In the genomic region with DNA sequence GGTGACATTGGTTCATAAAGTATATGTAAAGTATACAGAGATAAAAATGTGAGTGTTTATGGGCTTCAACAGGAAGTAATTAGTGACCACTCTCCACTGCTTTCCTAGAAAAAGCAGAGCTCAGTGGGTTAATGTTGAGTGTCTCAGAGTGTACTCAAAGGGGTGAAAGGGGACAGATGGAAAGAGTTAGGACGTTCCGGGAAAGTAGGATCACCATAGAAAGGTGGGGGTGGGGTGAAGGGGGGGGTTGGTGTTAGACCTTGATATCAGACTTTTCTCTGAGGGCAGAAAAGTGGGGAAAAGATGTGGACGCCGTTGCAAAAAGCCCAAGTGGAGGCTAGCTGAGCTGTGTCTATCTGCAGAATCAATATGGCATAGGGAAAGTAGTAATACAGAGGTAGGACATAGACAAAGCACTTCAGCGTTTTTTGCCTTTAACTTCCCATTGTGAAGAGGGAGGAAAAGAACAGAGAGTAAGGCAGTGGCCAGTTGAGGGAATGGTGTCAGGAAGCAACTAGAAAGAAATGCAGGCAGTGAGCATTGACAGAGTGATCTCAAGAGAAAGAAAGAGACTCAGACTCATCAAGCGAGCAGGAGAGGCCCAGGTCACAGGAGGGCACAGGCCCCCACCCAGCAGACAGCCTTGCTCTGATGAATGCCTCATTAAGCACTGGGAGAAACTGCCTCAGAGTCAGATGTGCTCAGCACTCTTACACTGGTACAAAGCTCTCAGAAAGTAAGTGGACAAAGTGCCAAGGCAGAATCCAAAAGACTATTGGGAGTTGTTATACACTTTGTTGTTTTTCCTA, we compare ENCODE assay signal across 16 mouse cellular contexts. TPM values are rescaled to one million over a fixed set of nuclear protein-coding genes. Genes with fewer than 3 reads are reported as not detected.
DNase-seq lines count a peak whose midpoint lies in the region; ATAC-seq and TF ChIP-seq lines count a peak whose summit lies in the region.
"Had no signal": no experiment of that assay in that cellular context is flagged by ENCODE, and none has a peak within 500 bp of the region (broad histone marks: within the 10 kb centered on the region; RNA-seq: fewer than 3 reads in every experiment).

No protein-coding gene starts in this region.

- TF ChIP-seq EP300 in stomach, postnatal 0 days (optimal IDR thresholded peaks at IDR 0.05): no peak

- DNase-seq in kidney, adult 9 months: no peak
- DNase-seq in embryo, embryonic 10.5 days (ENCODE audit: low spot score): peak; percentile 84
- DNase-seq in embryonic facial prominence, embryonic 10.5 days (ENCODE audit: low spot score): peak; percentile 69
- DNase-seq in mesoderm, embryonic 11.5 days (ENCODE audit: low read depth, low spot score): peak; percentile 64
- DNase-seq in stomach, postnatal 0 days (ENCODE audit: low spot score): no peak
- DNase-seq in urinary bladder, postnatal 36 days (ENCODE audit: low spot score in 2 of 2): no peak
- DNase-seq: adrenal gland, adult 2 months; cerebellum, postnatal 10 days; kidney, postnatal 14 days; right cerebral cortex, postnatal 4 days; thymus, postnatal 25 days had no signal

- TF ChIP-seq CTCF in stomach, postnatal 0 days (IDR thresholded peaks at IDR 0.05; ENCODE audit: low read depth): no peak

- H3K9ac ChIP-seq in kidney, embryonic 15.5 days: no peak overlapping the region
- H3K9ac ChIP-seq in stomach, postnatal 0 days (ENCODE audit: low read length): no peak overlapping the region
- H3K9ac ChIP-seq: hindbrain, embryonic 15.5 days; liver, embryonic 12.5 days; midbrain, embryonic 15.5 days had no signal

- H3K27ac ChIP-seq in kidney, embryonic 15.5 days: no peak overlapping the region
- peak overlapping the region; percentile 87 for H3K27ac ChIP-seq in embryonic facial prominence, embryonic 10.5 days (replicated peaks)
- no peak overlapping the region for H3K27ac ChIP-seq in stomach, postnatal 0 days (replicated peaks)
- H3K27ac ChIP-seq: hindbrain, embryonic 15.5 days; liver, embryonic 12.5 days; midbrain, embryonic 15.5 days had no signal

- no peaks in the 10 kb centered on the region for H3K36me3 ChIP-seq in kidney, embryonic 15.5 days
- H3K36me3 ChIP-seq in embryonic facial prominence, embryonic 10.5 days (replicated peaks): no peaks in the 10 kb centered on the region
- no peaks in the 10 kb centered on the region for H3K36me3 ChIP-seq in stomach, postnatal 0 days (ENCODE audit: control insufficient read depth, insufficient read depth, low read length)
- H3K36me3 ChIP-seq: hindbrain, embryonic 15.5 days; liver, embryonic 12.5 days; midbrain, embryonic 15.5 days had no signal

- peak; percentile 96 for ATAC-seq in kidney, embryonic 15.5 days (replicated peaks; ENCODE audit: low FRiP score)
- no peak for ATAC-seq in stomach, postnatal 0 days (ENCODE audit: low FRiP score, low TSS enrichment)
- ATAC-seq: liver, embryonic 12.5 days; midbrain, embryonic 15.5 days had no signal

- H3K4me3 ChIP-seq in kidney, embryonic 15.5 days (replicated peaks): no peak overlapping the region
- H3K4me3 ChIP-seq in embryonic facial prominence, embryonic 10.5 days: 0 out of 2 replicates have a peak overlapping the region, but pooled peaks have one; percentile 16
- H3K4me3 ChIP-seq in stomach, postnatal 0 days (ENCODE audit: low read depth, low read length): no peak overlapping the region
- H3K4me3 ChIP-seq: erythroblast, embryonic 14.5 days; hindbrain, embryonic 15.5 days; liver, embryonic 12.5 days; midbrain, embryonic 15.5 days had no signal

- H3K4me2 ChIP-seq in kidney, embryonic 15.5 days: no peak overlapping the region
- no peak overlapping the region for H3K4me2 ChIP-seq in stomach, postnatal 0 days (replicated peaks; ENCODE audit: low read depth)
- H3K4me2 ChIP-seq: hindbrain, embryonic 15.5 days; liver, embryonic 12.5 days; midbrain, embryonic 15.5 days had no signal

- 20% methylated on average over 6 of the region's 6 CpGs for WGBS in kidney, embryonic 15.5 days
- WGBS in embryonic facial prominence, embryonic 10.5 days: 14% methylated on average over 6 of the region's 6 CpGs
- WGBS in stomach, postnatal 0 days: 39% methylated on average over 6 of the region's 6 CpGs

- H3K27me3 ChIP-seq in kidney, embryonic 15.5 days: no peaks in the 10 kb centered on the region
- no peaks in the 10 kb centered on the region for H3K27me3 ChIP-seq in embryonic facial prominence, embryonic 10.5 days (replicated peaks; ENCODE audit: low read depth, poor library complexity, severe bottlenecking)
- H3K27me3 ChIP-seq in stomach, postnatal 0 days (ENCODE audit: control insufficient read depth, insufficient read depth, low read length): no peaks in the 10 kb centered on the region
- H3K27me3 ChIP-seq: hindbrain, embryonic 15.5 days; liver, embryonic 12.5 days; midbrain, embryonic 15.5 days had no signal

- no peaks in the 10 kb centered on the region for H3K9me3 ChIP-seq in kidney, embryonic 15.5 days (replicated peaks)
- no peaks in the 10 kb centered on the region for H3K9me3 ChIP-seq in embryonic facial prominence, embryonic 10.5 days
- no peaks in the 10 kb centered on the region for H3K9me3 ChIP-seq in stomach, postnatal 0 days (ENCODE audit: control insufficient read depth, low read length)
- H3K9me3 ChIP-seq: hindbrain, embryonic 15.5 days; liver, embryonic 12.5 days; midbrain, embryonic 15.5 days had no signal

- H3K4me1 ChIP-seq in kidney, embryonic 15.5 days: peaks cover 8% of the 10 kb centered on the region; the same call in 1 of the 2 replicates
- H3K4me1 ChIP-seq in embryonic facial prominence, embryonic 10.5 days: peaks cover 31% of the 10 kb centered on the region
- H3K4me1 ChIP-seq in stomach, postnatal 0 days (replicated peaks; ENCODE audit: control insufficient read depth, insufficient read depth): no peaks in the 10 kb centered on the region
- H3K4me1 ChIP-seq: hindbrain, embryonic 15.5 days; liver, embryonic 12.5 days; midbrain, embryonic 15.5 days had no signal

RNA-seq across cellular contexts. Expression of gene Fgf7, which starts 18.5 kb away (rescaled TPM):
- 1.9 TPM in 2 replicates for polyA plus RNA-seq in kidney, embryonic 15.5 days (2015; fragmentation: Nextera tagmentation; extraction: Ambion mirVana)
- 0.52 and 0.79 TPM in 2 replicates for polyA plus RNA-seq in embryonic facial prominence, embryonic 10.5 days (2016; fragmentation: Nextera tagmentation; extraction: Ambion mirVana)
- polyA plus RNA-seq in stomach, postnatal 0 days (2015; fragmentation: Nextera tagmentation; extraction: Ambion mirVana): 4.3 and 5.5 TPM in 2 replicates
- polyA plus RNA-seq: erythroblast, embryonic 14.5 days; liver, embryonic 12.5 days had no signal

Comparison
In these comparisons a context has a peak if more than half of its experiments do, and no peak if none do; other contexts are left out.
1. DNase-seq: peak in embryo, embryonic 10.5 days (single experiment), embryonic facial prominence, embryonic 10.5 days (single experiment) and mesoderm, embryonic 11.5 days (single experiment); none in kidney, adult 9 months (single experiment), stomach, postnatal 0 days (single experiment) and urinary bladder, postnatal 36 days (0 of 2).